Mouse (Mus musculus): Measurements from ENCODE around the gene Ugcg. TPM values are rescaled to one million over a fixed set of nuclear protein-coding genes. Genes with fewer than 3 reads are reported as not detected.
"Not testable (repeated sequence)": the region's sequence is repeated elsewhere in the genome, so short reads cannot be mapped to it uniquely, and the experiment has no call there.

Gene Ugcg
- polyA plus RNA-seq, 1 experiment from 2014 or later, result 19.9 TPM

- 85% methylated on average over 6 of the region's 6 CpGs for WGBS
- H3K4me1 ChIP-seq, result no peaks in the 10 kb centered on the region
- ATAC-seq (ENCODE audit: low FRiP score), result no peak
- H3K9ac ChIP-seq, result no peak overlapping the region
- no peaks in the 10 kb centered on the region for H3K9me3 ChIP-seq
- H3K27me3 ChIP-seq, result no peaks in the 10 kb centered on the region
- H3K27ac ChIP-seq, result no peak overlapping the region
- H3K4me2 ChIP-seq, result no peak overlapping the region
- no peaks in the 10 kb centered on the region for H3K36me3 ChIP-seq (replicated peaks)
- no peak overlapping the region for H3K4me3 ChIP-seq (replicated peaks)
Observed at GRCm38 (mm10) chr4:59254397-59254796, 65.3 kb downstream of the Ugcg start.

GRCm38 (mm10) chr4:59255988-59256387, 66.9 kb downstream of the Ugcg start:
- H3K4me3 ChIP-seq (replicated peaks), result no peak overlapping the region
- no peaks in the 10 kb centered on the region for H3K9me3 ChIP-seq
- no peaks in the 10 kb centered on the region for H3K36me3 ChIP-seq (replicated peaks)
- H3K27ac ChIP-seq, result no peak overlapping the region
- no peak overlapping the region for H3K4me2 ChIP-seq
- no peaks in the 10 kb centered on the region for H3K4me1 ChIP-seq
- no peak overlapping the region for H3K9ac ChIP-seq
- no peak for ATAC-seq (ENCODE audit: low FRiP score)
- WGBS, result 65% methylated on average over 5 of the region's 5 CpGs
- H3K27me3 ChIP-seq, result no peaks in the 10 kb centered on the region

GRCm38 (mm10) chr4:59257866-59258265, 68.8 kb downstream of the Ugcg start:
- H3K27ac ChIP-seq, result no peak overlapping the region
- no peak overlapping the region for H3K9ac ChIP-seq
- H3K9me3 ChIP-seq, result no peaks in the 10 kb centered on the region
- no peak for ATAC-seq (ENCODE audit: low FRiP score)
- H3K36me3 ChIP-seq (replicated peaks), result no peaks in the 10 kb centered on the region
- no peaks in the 10 kb centered on the region for H3K4me1 ChIP-seq
- WGBS, result 40% methylated on average over 3 of the region's 3 CpGs
- H3K27me3 ChIP-seq, result no peaks in the 10 kb centered on the region
- no peak overlapping the region for H3K4me2 ChIP-seq
- no peak overlapping the region for H3K4me3 ChIP-seq (replicated peaks)

GRCm38 (mm10) chr4:59258771-59259170, 69.7 kb downstream of the Ugcg start:
- Histone ChIP-seq H3K4me1 (no peaks in the 10 kb centered on the region), H3K27me3 (no peaks in the 10 kb centered on the region), H3K27ac (no peak overlapping the region), H3K36me3 (replicated peaks) (no peaks in the 10 kb centered on the region), H3K4me2 (no peak overlapping the region), H3K9me3 (no peaks in the 10 kb centered on the region), H3K9ac (no peak overlapping the region), H3K4me3 (replicated peaks) (no peak overlapping the region)
- ATAC-seq (ENCODE audit: low FRiP score), result no peak
- WGBS, result 76% methylated on average over 2 of the region's 2 CpGs

DNA sequence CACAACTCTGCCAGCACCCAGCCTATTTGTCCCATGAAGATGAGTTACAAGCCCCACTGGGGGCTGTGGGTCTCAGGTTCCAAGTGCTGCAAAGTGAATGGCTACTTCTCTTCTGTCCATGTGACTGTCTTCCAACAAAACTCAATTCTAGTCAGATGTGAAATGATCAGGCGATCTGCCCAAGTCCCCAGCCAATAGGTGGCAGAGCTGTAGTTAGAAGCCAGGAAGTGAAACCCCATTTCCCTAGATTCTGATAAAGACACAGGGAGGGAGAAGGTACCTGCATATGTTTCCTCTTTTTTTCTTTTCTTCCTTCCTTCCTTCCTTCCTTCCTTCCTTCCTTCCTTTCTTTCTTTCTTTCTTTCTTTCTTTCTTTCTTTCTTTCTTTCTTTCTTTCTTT, 70.7 kb downstream of the Ugcg start:
- H3K9ac ChIP-seq, result no peak overlapping the region
- no peak for ATAC-seq (ENCODE audit: low FRiP score)
- H3K4me2 ChIP-seq, result no peak overlapping the region
- no peaks in the 10 kb centered on the region for H3K36me3 ChIP-seq (replicated peaks)
- H3K4me3 ChIP-seq (replicated peaks), result no peak overlapping the region
- no peaks in the 10 kb centered on the region for H3K9me3 ChIP-seq
- H3K27ac ChIP-seq, result no peak overlapping the region
- 81% methylated on average over 1 of the region's 1 CpGs for WGBS
- H3K27me3 ChIP-seq, result no peaks in the 10 kb centered on the region
- H3K4me1 ChIP-seq, result no peaks in the 10 kb centered on the region

DNA sequence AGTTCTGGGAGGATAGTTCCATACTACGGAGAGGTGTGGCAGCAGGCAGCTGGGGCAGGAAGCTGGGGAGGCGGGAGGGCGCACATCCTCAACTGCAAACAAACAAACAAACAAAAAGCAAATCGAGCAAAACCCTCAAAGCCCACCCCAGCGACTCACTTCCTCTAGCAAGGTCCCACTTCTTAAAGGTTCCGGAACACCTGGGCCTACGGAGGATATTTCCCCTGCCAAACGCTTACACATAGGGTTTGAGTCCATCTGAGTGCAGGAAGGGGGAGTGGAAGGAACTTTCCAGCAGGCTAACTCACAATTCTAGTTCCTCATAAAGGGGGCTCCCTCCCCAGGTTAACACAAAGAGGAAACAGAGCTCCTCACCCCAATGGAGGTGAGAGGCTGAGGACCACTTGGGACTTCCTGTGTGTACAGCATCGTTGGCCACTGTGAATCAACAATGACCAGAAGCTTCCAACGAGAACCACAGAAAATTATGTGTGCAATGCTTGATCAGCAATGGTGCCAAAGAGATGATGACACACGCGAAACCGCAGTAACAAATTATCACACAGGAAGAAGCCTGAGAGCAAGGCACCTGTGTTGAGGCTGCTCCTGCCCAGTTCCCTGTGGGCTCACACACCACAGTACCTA, 71.9 kb downstream of the Ugcg start:
- H3K27me3 ChIP-seq, result no peaks in the 10 kb centered on the region
- no peak overlapping the region for H3K27ac ChIP-seq
- no peak overlapping the region for H3K4me3 ChIP-seq (replicated peaks)
- no peak for ATAC-seq (ENCODE audit: low FRiP score)
- no peaks in the 10 kb centered on the region for H3K4me1 ChIP-seq
- 90% methylated on average over 13 of the region's 13 CpGs for WGBS
- H3K4me2 ChIP-seq, result no peak overlapping the region
- H3K9ac ChIP-seq, result no peak overlapping the region
- H3K36me3 ChIP-seq (replicated peaks), result no peaks in the 10 kb centered on the region
- no peaks in the 10 kb centered on the region for H3K9me3 ChIP-seq

DNA sequence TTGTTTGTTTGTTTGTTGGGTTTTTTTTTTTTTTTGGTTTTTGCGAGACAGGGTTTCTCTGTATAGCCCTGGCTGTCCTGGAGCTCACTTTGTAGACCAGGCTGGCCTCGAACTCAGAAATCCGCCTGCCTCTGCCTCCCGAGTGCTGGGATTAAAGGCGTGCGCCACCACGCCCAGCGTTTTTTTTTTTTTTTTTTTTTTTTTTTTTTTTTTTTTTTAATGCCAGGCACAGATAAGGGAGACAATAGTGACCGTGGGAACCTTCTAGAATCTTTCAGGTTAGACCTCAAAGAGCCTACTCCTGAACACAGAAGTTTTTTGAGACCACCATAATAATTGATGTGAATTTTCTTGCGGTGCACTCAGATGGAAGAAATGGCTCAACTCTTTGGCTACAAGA, 72.5 kb downstream of the Ugcg start:
- not testable (repeated sequence) for ATAC-seq (ENCODE audit: low FRiP score); H3K36me3 ChIP-seq (replicated peaks); H3K4me1 ChIP-seq; H3K9me3 ChIP-seq; H3K27ac ChIP-seq; H3K9ac ChIP-seq; H3K4me2 ChIP-seq; H3K4me3 ChIP-seq (replicated peaks); H3K27me3 ChIP-seq
- WGBS, result 94% methylated on average over 3 of the region's 10 CpGs

DNA sequence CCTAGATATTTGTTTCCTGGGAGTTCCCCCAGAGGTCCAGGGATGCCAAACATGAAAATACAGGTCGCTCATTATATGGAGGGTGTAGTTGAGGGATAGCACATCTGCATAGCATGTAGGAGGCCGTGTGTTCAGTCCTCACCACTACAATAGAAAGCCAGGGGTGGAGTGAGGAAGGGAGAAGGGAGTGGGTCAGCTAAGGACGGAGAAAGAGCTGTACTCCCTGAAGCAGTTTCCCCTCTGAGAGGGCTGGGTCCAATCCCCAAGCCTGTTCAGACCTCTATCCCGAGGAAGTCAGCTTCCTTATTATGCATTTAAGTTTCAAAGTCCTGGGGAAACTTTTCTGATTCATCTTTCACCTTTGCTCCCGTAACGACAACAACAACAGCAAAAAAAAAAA, 73.1 kb downstream of the Ugcg start:
- 85% methylated on average over 6 of the region's 6 CpGs for WGBS
- H3K27ac ChIP-seq, result no peak overlapping the region

DNA sequence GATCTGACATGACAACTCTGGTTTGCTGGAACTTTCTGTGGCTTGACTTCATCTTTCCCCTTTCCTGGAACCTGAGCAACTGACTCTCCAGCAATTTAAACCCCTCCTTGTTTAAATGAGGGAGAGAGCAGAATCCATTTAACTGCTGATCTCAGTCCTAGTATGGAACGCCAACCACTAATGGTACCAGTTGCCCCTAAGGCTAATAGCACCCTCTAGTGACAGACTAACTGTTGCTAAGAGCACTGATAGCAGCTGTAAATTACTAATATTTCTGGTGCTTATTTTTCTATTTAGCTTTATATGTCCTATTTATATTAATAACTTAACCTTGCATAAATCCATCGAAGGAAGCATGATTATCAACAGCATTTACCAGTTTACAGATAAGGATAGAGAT, 74.4 kb downstream of the Ugcg start:
- Histone ChIP-seq H3K9me3 (no peaks in the 10 kb centered on the region), H3K9ac (no peak overlapping the region), H3K36me3 (replicated peaks) (no peaks in the 10 kb centered on the region), H3K27me3 (no peaks in the 10 kb centered on the region), H3K4me2 (no peak overlapping the region), H3K4me1 (no peaks in the 10 kb centered on the region), H3K27ac (no peak overlapping the region), H3K4me3 (replicated peaks) (no peak overlapping the region)
- ATAC-seq (ENCODE audit: low FRiP score), result no peak
- 93% methylated on average over 2 of the region's 2 CpGs for WGBS

More for the DNA sequence above, 73.1 kb downstream of the Ugcg start:
- no peak for ATAC-seq (ENCODE audit: low FRiP score)
- no peaks in the 10 kb centered on the region for H3K4me1 ChIP-seq
- no peak overlapping the region for H3K4me2 ChIP-seq
- H3K4me3 ChIP-seq (replicated peaks), result no peak overlapping the region
- no peaks in the 10 kb centered on the region for H3K9me3 ChIP-seq
- H3K36me3 ChIP-seq (replicated peaks), result no peaks in the 10 kb centered on the region
- H3K9ac ChIP-seq, result no peak overlapping the region
- H3K27me3 ChIP-seq, result no peaks in the 10 kb centered on the region

- H3K27ac ChIP-seq, result no peak overlapping the region
- no peak overlapping the region for H3K4me2 ChIP-seq
- H3K4me3 ChIP-seq (replicated peaks), result no peak overlapping the region
- H3K27me3 ChIP-seq, result no peaks in the 10 kb centered on the region
- H3K36me3 ChIP-seq (replicated peaks), result no peaks in the 10 kb centered on the region
- no peaks in the 10 kb centered on the region for H3K9me3 ChIP-seq
- no peak overlapping the region for H3K9ac ChIP-seq
- 87% methylated on average over 7 of the region's 7 CpGs for WGBS
- no peak for ATAC-seq (ENCODE audit: low FRiP score)
- no peaks in the 10 kb centered on the region for H3K4me1 ChIP-seq
Observed at GRCm38 (mm10) chr4:59264611-59265095, 75.6 kb downstream of the Ugcg start.

DNA sequence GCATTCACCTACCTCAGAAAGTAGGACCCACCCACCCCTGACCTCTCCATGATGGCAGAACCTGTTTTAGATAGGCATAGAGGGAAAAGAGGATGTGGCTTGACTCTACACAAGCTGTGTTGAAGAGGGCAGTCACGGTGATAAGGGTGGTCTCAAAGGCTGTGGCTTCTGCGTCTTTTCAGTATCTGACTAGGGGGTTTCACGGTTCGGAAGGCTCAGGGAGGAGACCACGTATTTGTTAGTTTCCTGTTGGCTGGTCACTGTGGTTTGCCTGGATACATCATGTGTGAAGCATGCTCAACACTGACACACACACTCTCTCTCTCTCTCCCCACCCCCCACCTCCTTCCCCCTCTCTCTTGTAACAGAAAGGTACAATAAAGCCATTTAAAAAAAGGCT, 76.1 kb downstream of the Ugcg start:
- H3K4me2 ChIP-seq, result no peak overlapping the region
- 95% methylated on average over 5 of the region's 5 CpGs for WGBS
- no peaks in the 10 kb centered on the region for H3K4me1 ChIP-seq
- no peak overlapping the region for H3K4me3 ChIP-seq (replicated peaks)
- no peaks in the 10 kb centered on the region for H3K27me3 ChIP-seq
- H3K36me3 ChIP-seq (replicated peaks), result no peaks in the 10 kb centered on the region
- H3K27ac ChIP-seq, result no peak overlapping the region
- H3K9ac ChIP-seq, result no peak overlapping the region
- no peak for ATAC-seq (ENCODE audit: low FRiP score)
- peaks cover 4% of the 10 kb centered on the region; the same call in 1 of the 2 replicates for H3K9me3 ChIP-seq

DNA sequence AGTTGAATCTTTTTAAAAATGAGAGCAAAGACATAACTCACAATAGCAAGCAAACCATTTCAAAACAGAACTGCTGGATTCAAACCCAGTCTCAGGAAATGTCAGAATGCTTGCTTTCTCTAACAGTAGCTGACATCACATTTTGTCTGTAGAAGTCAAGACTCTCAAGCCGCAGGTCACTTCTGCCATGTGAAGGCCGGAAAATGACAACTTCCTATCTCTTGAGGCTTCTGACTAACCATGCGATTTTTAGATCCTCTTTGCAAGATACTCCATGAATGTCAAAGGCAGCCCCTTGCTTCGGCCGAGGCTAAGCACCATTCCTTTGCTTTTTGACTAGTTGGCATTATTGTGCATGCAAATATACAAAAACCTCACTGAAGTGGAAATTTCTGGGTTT, 76.6 kb downstream of the Ugcg start:
- H3K4me2 ChIP-seq, result no peak overlapping the region
- ATAC-seq (ENCODE audit: low FRiP score), result no peak
- H3K9me3 ChIP-seq, result peaks cover 4% of the 10 kb centered on the region; the same call in 1 of the 2 replicates
- no peaks in the 10 kb centered on the region for H3K36me3 ChIP-seq (replicated peaks)
- no peaks in the 10 kb centered on the region for H3K4me1 ChIP-seq
- H3K27ac ChIP-seq, result no peak overlapping the region
- no peak overlapping the region for H3K9ac ChIP-seq
- no peaks in the 10 kb centered on the region for H3K27me3 ChIP-seq
- 92% methylated on average over 5 of the region's 5 CpGs for WGBS
- no peak overlapping the region for H3K4me3 ChIP-seq (replicated peaks)

All from forebrain, embryonic 12.5 days (tissue).